ENCODE assay signal across 9 mouse cellular contexts in the genomic region with DNA sequence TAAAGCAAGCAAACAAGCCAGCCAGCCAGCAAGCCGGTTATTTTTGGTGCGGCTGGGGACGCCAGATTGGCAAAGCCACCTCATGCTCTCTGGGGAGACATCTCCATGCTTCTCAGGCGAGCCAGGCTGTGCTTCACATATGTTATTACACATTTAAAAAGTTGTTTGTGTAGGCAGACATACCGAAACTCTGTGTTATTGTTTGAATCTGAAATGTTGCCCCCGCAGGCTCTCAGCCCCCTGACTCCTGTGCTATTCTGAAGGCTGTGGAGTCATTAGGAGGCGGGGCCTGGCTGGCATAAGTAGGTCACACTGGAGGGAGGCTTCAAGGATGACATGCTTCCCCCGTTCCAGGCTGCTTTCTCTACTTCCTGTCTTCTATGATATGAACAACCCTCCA.
DNase-seq lines count a peak whose midpoint lies in the region; ATAC-seq lines count a peak whose summit lies in the region.
"Had no signal": no experiment of that assay in that cellular context is flagged by ENCODE, and none has a peak within 500 bp of the region (broad histone marks: within the 10 kb centered on the region; RNA-seq: fewer than 3 reads in every experiment).

No protein-coding gene starts in this region.

- H3K9me3 ChIP-seq in heart, embryonic 12.5 days (replicated peaks): no peaks in the 10 kb centered on the region
- H3K9me3 ChIP-seq in hindbrain, embryonic 16.5 days (ENCODE audit: control insufficient read depth, low read length): no peaks in the 10 kb centered on the region
- H3K9me3 ChIP-seq: liver, embryonic 15.5 days had no signal

- H3K27ac ChIP-seq in heart, embryonic 12.5 days (ENCODE audit: poor library complexity, severe bottlenecking): no peak overlapping the region
- H3K27ac ChIP-seq in hindbrain, embryonic 16.5 days (ENCODE audit: low read depth, low read length): no peak overlapping the region
- H3K27ac ChIP-seq: liver, embryonic 15.5 days had no signal

- H3K4me1 ChIP-seq in heart, embryonic 12.5 days (replicated peaks): no peaks in the 10 kb centered on the region
- H3K4me1 ChIP-seq in hindbrain, embryonic 16.5 days (ENCODE audit: control insufficient read depth, insufficient read depth, low read depth, low read length): no peaks in the 10 kb centered on the region
- H3K4me1 ChIP-seq: liver, embryonic 15.5 days had no signal

- H3K27me3 ChIP-seq in heart, embryonic 12.5 days (replicated peaks): no peaks in the 10 kb centered on the region
- H3K27me3 ChIP-seq in hindbrain, embryonic 16.5 days (replicated peaks; ENCODE audit: control insufficient read depth, insufficient read depth, low read length): no peaks in the 10 kb centered on the region
- H3K27me3 ChIP-seq: liver, embryonic 15.5 days had no signal

- H3K9ac ChIP-seq in heart, embryonic 12.5 days: no peak overlapping the region
- H3K9ac ChIP-seq in hindbrain, embryonic 16.5 days (ENCODE audit: low read depth, low read length): no peak overlapping the region
- H3K9ac ChIP-seq: liver, embryonic 15.5 days had no signal

- WGBS in heart, embryonic 12.5 days: 66% methylated on average over 8 of the region's 8 CpGs
- 54% methylated on average over 8 of the region's 8 CpGs for WGBS in hindbrain, embryonic 16.5 days

- H3K4me3 ChIP-seq in heart, embryonic 12.5 days: no peak overlapping the region
- H3K4me3 ChIP-seq in hindbrain, embryonic 16.5 days (ENCODE audit: low read length): no peak overlapping the region
- H3K4me3 ChIP-seq: liver, embryonic 15.5 days had no signal

- DNase-seq in heart, postnatal 4 days: peak; percentile 6
- DNase-seq in cerebellum, adult 11-12 months: peak; percentile 53
- peak; percentile 75 for DNase-seq in retina, postnatal 1 day
- no peak for DNase-seq in embryo, embryonic 11 days
- no peak for DNase-seq in thymus, postnatal 25 days

- no peak for ATAC-seq in heart, embryonic 12.5 days (ENCODE audit: insufficient number of reproducible peaks, low FRiP score)
- peak; percentile 51; the same call in 1 of the 2 replicates for ATAC-seq in hindbrain, embryonic 16.5 days
- no peak for ATAC-seq in granulocyte monocyte progenitor cell, adult 5-6 weeks (replicated peaks; ENCODE audit: poor library complexity, severe bottlenecking)

- H3K4me2 ChIP-seq in heart, embryonic 12.5 days: no peak overlapping the region
- no peak overlapping the region for H3K4me2 ChIP-seq in hindbrain, embryonic 16.5 days (ENCODE audit: low read length)
- H3K4me2 ChIP-seq: liver, embryonic 15.5 days had no signal

- H3K36me3 ChIP-seq in heart, embryonic 12.5 days: no peaks in the 10 kb centered on the region
- H3K36me3 ChIP-seq in hindbrain, embryonic 16.5 days (ENCODE audit: control insufficient read depth, insufficient read depth, low read length): no peaks in the 10 kb centered on the region
- H3K36me3 ChIP-seq: liver, embryonic 15.5 days had no signal

Comparison
In these comparisons a context has a peak if more than half of its experiments do, and no peak if none do; other contexts are left out.
1. DNase-seq: peak in heart, postnatal 4 days (single experiment), cerebellum, adult 11-12 months (single experiment) and retina, postnatal 1 day (single experiment); none in embryo, embryonic 11 days (single experiment) and thymus, postnatal 25 days (single experiment).